Mouse (Mus musculus) stomach, postnatal 0 days (tissue): Measurements from ENCODE around the gene Rapgef1. TPM values are rescaled to one million over a fixed set of nuclear protein-coding genes. Genes with fewer than 3 reads are reported as not detected.
A peak's percentile ranks its signal among the peaks of the same experiment; 100 is the strongest.

Source experiments
- ATAC-seq: fragments of 200-750 bp; cut with Nextera tagmentation; 2 replicates; pipeline ENCODE4 v1.8.0; 2017; ENCODE audit not compliant: low FRiP score, low TSS enrichment
- DNase-seq: peaks from one replicate; pipeline ENCODE4 v3.0.0-alpha.2; 2016; ENCODE audit warnings: low spot score
- H3K27ac ChIP-seq: fragments of 300-500 bp; sonication (generic); replicated peaks from 2 replicates; pipeline ENCODE4 v1.5.1; 2014; ENCODE audit warnings: mild to moderate bottlenecking, control low read depth
- H3K27me3 ChIP-seq: fragments of 300-500 bp; sonication (generic); 2 replicates; pipeline ENCODE4 v1.6.1; 2014; ENCODE audit warnings: low read length; ENCODE audit not compliant: control insufficient read depth, insufficient read depth
- H3K36me3 ChIP-seq: fragments of 300-500 bp; sonication (generic); 2 replicates; pipeline ENCODE4 v1.6.1; 2014; ENCODE audit warnings: low read length, mixed read lengths; ENCODE audit not compliant: control insufficient read depth, insufficient read depth
- H3K4me1 ChIP-seq: fragments of 300-500 bp; sonication (generic); replicated peaks from 2 replicates; pipeline ENCODE4 v1.6.1; 2014; ENCODE audit warnings: antibody characterized with exemption; ENCODE audit not compliant: control insufficient read depth, insufficient read depth
- H3K4me2 ChIP-seq: fragments of 300-500 bp; sonication (generic); replicated peaks from 2 replicates; pipeline ENCODE4 v1.6.1; 2014; ENCODE audit warnings: low read depth, mild to moderate bottlenecking, control low read depth, moderate library complexity
- H3K4me3 ChIP-seq: fragments of 300-500 bp; sonication (generic); 2 replicates; pipeline ENCODE4 v1.5.1; 2014; ENCODE audit warnings: low read depth, low read length, control low read depth
- H3K9ac ChIP-seq: fragments of 300-500 bp; sonication (generic); 2 replicates; pipeline ENCODE4 v1.6.1; 2014; ENCODE audit warnings: mild to moderate bottlenecking, low read length, control low read depth, mixed read lengths
- H3K9me3 ChIP-seq: fragments of 300-500 bp; sonication (generic); 2 replicates; pipeline ENCODE4 v1.6.1; 2016; ENCODE audit warnings: low read length; ENCODE audit not compliant: control insufficient read depth
- CTCF ChIP-seq: IDR thresholded peaks from 2 replicates; pipeline ENCODE4 v1.5.1; 2016; ENCODE audit warnings: antibody characterized with exemption, low read depth, mild to moderate bottlenecking, moderate library complexity
- EP300 ChIP-seq: optimal IDR thresholded peaks from 2 replicates; pipeline ENCODE3; 2016; ENCODE audit warnings: antibody characterized with exemption
- WGBS: fragments of 180-500 bp; shearing (Covaris S2); extraction: QIAGEN DNeasy Blood & Tissue Kit; methylation state at CpG from one replicate; pipeline ENCODE4 v1.1.7; 2014; 5-methylcytosine and 5-hydroxymethylcytosine counted together
- polyA plus RNA-seq: library from polyadenylated mRNA; unstranded; fragments of >200 nt; fragmentation: Nextera tagmentation; extraction: Ambion mirVana; gene quantifications from 2 replicates; pipeline ENCODE4 v1.2.1, GENCODE M21; 2015

Rapgef1 gene
- polyA plus RNA-seq, 1 experiment from 2014 or later: 7.2 TPM

DNA sequence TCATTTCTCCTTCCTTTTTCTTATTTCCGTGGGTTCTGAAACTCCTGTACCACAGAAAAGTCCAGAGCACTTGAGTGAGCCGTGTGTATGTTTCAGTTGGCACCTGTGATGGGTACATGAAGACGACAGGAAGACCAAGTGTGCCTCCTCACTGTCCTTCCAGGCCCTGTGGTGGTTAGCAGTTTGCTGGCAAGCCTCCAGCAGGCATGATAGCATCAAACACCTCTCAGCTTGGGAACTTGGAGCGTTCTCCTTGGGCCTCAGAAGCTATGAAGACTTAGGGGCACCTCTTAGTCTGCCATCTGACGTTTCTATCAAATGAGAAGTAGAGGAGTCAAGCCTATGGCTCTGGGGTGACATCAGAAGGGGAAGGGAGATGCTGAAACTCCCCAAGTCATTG lies 99.1 kb downstream of the Rapgef1 start:
- TF ChIP-seq EP300 (no peak), CTCF (no peak)
- H3K27ac ChIP-seq: no peak overlapping the region
- no peaks in the 10 kb centered on the region for H3K9me3 ChIP-seq
- H3K4me2 ChIP-seq: no peak overlapping the region
- H3K4me1 ChIP-seq: no peaks in the 10 kb centered on the region; the same call in 1 of the 2 replicates
- H3K27me3 ChIP-seq: no peaks in the 10 kb centered on the region
- H3K9ac ChIP-seq: no peak overlapping the region
- ATAC-seq (no peak), DNase-seq (no peak)
- H3K4me3 ChIP-seq: no peak overlapping the region
- 82% methylated on average over 5 of the region's 5 CpGs for WGBS
- H3K36me3 ChIP-seq: peaks cover 13% of the 10 kb centered on the region

DNA sequence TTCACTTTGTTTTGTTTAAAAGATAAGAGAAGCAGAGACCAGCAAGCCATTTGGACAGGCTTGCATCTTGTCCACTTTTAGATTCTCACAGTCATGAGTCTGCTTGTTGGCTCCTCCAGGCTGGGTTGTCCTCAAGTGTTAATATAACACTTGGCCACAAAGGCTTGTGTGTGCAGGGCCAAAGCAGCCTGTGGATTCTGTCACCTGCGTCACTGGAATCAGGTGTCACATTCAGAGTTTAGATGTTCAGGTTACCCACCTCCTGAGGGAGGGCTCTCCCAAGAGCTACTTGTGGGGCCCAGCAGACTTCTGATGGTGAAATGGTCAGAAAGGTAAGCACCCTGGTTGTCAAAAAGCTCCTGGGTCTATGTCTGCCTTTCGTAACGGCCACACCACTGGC lies 103.6 kb downstream of the Rapgef1 start:
- WGBS: 93% methylated on average over 3 of the region's 3 CpGs
- TF ChIP-seq EP300: no peak
- TF ChIP-seq CTCF: no peak
- no peaks in the 10 kb centered on the region for H3K9me3 ChIP-seq
- H3K4me1 ChIP-seq: no peaks in the 10 kb centered on the region
- no peak overlapping the region for H3K4me2 ChIP-seq
- H3K9ac ChIP-seq: no peak overlapping the region
- H3K27me3 ChIP-seq: no peaks in the 10 kb centered on the region
- no peak overlapping the region for H3K4me3 ChIP-seq
- DNase-seq (no peak), ATAC-seq (no peak)
- peaks cover 27% of the 10 kb centered on the region for H3K36me3 ChIP-seq
- H3K27ac ChIP-seq: no peak overlapping the region

DNA sequence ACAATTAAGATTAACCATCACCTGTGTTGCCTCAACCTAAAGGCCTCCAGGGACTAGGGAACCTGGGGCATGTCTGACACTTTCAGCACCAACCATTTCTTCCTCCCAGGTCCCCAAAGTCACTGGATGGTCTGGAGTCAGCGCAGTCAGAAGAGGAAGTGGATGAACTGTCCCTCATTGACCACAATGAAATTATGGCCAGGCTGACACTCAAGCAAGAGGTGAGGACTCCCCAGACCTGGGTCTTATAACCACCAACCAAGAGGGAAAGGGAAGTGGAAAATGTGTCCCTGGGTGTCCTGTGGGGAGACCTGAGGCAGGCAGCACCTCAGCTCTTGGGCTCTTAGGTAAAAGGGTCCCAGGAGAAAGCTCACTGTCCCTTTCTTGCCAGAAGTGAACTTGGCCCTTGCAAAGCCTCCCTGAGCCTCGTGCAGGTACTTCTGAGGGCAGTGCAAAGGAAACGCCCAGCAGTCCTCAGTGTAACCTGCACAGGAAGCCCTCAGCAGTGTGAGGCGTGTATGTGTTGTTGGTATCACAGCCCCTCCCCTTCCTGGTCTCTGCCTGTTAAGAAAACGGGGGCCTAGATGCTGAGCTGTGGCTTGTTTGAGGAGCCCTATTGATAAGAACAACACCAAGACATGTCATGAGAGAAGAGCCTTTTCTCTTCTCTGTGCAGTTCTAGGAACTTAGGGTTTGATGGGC lies 105.3 kb downstream of the Rapgef1 start:
- DNase-seq (no peak), ATAC-seq (no peak)
- WGBS: 47% methylated on average over 5 of the region's 5 CpGs
- Histone ChIP-seq H3K9ac (no peak overlapping the region), H3K4me2 (no peak overlapping the region), H3K4me3 (no peak overlapping the region), H3K27ac (no peak overlapping the region), H3K9me3 (no peaks in the 10 kb centered on the region), H3K27me3 (no peaks in the 10 kb centered on the region), H3K36me3 (peaks cover 27% of the 10 kb centered on the region), H3K4me1 (no peaks in the 10 kb centered on the region)
- TF ChIP-seq EP300: no peak
- TF ChIP-seq CTCF: no peak

DNA sequence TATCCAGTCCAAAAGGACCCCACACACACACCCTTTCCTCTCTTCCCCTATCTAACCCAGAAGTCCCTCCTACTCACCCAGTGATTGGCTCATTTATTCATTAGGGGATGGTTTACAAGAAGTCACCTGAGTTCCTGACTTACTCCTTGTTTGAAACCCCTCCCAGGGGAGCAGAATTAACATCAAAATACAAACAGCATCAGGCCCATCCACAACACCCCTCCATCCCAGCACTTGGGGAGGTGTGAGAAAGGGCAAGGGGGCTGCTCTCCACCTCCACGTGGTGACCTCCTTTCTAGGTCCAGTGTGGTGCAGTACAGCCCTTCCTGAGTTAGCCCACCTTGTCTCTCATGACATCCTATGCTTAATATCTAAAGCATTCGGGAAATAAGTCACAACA lies 110.0 kb downstream of the Rapgef1 start:
- ATAC-seq: no peak
- no peak overlapping the region for H3K9ac ChIP-seq
- no peak for DNase-seq
- 48% methylated on average over 2 of the region's 2 CpGs for WGBS
- H3K4me1 ChIP-seq: no peaks in the 10 kb centered on the region
- peaks cover 23% of the 10 kb centered on the region for H3K36me3 ChIP-seq
- no peak overlapping the region for H3K27ac ChIP-seq
- H3K27me3 ChIP-seq: no peaks in the 10 kb centered on the region
- no peaks in the 10 kb centered on the region for H3K9me3 ChIP-seq
- H3K4me2 ChIP-seq: no peak overlapping the region
- TF ChIP-seq CTCF: no peak
- no peak for TF ChIP-seq EP300
- H3K4me3 ChIP-seq: no peak overlapping the region

DNA sequence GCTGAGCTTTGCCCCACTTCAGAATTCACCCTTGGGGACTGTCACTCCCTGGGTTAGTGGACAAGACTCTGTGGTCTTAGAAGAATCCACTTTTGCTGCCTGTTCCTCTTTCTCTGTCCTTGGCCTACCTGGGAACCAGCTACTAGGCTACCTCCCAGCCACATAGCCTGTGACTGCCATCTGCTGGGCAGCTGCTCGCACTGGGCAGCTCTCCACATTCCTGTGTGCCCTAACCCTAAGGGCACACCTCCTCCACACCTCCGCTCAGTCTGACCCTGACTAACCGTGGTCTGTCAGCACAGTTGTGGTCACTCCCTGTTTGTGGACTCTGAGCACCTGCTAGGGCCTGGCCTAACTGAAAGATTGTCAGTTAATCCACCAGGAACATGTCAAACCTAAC lies 112.0 kb downstream of the Rapgef1 start:
- H3K27ac ChIP-seq: no peak overlapping the region
- H3K4me1 ChIP-seq: no peaks in the 10 kb centered on the region
- no peak overlapping the region for H3K9ac ChIP-seq
- no peak overlapping the region for H3K4me2 ChIP-seq
- no peaks in the 10 kb centered on the region for H3K27me3 ChIP-seq
- H3K4me3 ChIP-seq: no peak overlapping the region
- H3K36me3 ChIP-seq: peaks cover 23% of the 10 kb centered on the region
- H3K9me3 ChIP-seq: no peaks in the 10 kb centered on the region
- DNase-seq (peak; percentile 76), ATAC-seq (peak; percentile 70)
- 47% methylated on average over 3 of the region's 3 CpGs for WGBS
- no peak for TF ChIP-seq EP300
- TF ChIP-seq CTCF: peak; percentile 82

DNA sequence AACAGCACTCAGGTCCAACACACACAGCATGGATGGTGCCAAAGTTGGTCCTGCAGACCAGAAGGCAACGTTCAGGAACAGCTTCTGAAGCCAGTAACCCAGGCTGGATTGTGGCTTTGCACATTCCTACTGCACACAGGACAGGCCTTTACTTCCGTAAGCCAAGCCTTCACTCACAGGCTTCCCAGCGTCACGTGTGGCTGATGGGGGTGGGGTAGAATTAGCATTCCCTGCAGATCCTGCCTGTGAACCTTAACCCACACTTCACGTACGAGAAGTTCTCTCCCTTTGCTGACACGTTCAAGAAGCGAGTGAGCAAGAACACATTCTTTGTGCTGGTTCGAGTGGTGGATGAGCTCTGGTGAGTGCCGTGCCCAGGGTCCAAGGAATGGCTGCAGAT lies 113.0 kb downstream of the Rapgef1 start:
- 83% methylated on average over 10 of the region's 10 CpGs for WGBS
- ATAC-seq (no peak), DNase-seq (peak; percentile 43)
- no peak for TF ChIP-seq EP300
- no peak for TF ChIP-seq CTCF
- no peak overlapping the region for H3K9ac ChIP-seq
- no peak overlapping the region for H3K27ac ChIP-seq
- peaks cover 21% of the 10 kb centered on the region for H3K36me3 ChIP-seq
- H3K9me3 ChIP-seq: no peaks in the 10 kb centered on the region
- H3K27me3 ChIP-seq: no peaks in the 10 kb centered on the region
- H3K4me2 ChIP-seq: no peak overlapping the region
- no peaks in the 10 kb centered on the region for H3K4me1 ChIP-seq
- H3K4me3 ChIP-seq: no peak overlapping the region
